Mouse (Mus musculus) embryonic facial prominence, embryonic 15.5 days (tissue): ENCODE measurements around the gene Gpam. TPM values are rescaled to one million over a fixed set of nuclear protein-coding genes. Genes with fewer than 3 reads are reported as not detected.
A peak's percentile ranks its signal among the peaks of the same experiment; 100 is the strongest.

Source experiments
- ATAC-seq: fragments of 200-750 bp; cut with Nextera tagmentation; 2 replicates; pipeline ENCODE4 v1.8.0; 2017; ENCODE audit warnings: low read depth, moderate TSS enrichment; ENCODE audit not compliant: insufficient number of reproducible peaks, low FRiP score, low TSS enrichment
- H3K27ac ChIP-seq: fragments of 300-500 bp; sonication (generic); replicated peaks from 2 replicates; pipeline ENCODE4 v1.5.1; 2015; ENCODE audit warnings: mild to moderate bottlenecking, inconsistent platforms
- H3K27me3 ChIP-seq: fragments of 300-500 bp; sonication (generic); 2 replicates; pipeline ENCODE4 v1.6.1; 2015; ENCODE audit warnings: inconsistent platforms
- H3K36me3 ChIP-seq: fragments of 300-500 bp; sonication (generic); 2 replicates; pipeline ENCODE4 v1.6.1; 2015; ENCODE audit warnings: mild to moderate bottlenecking, inconsistent platforms
- H3K4me1 ChIP-seq: fragments of 300-500 bp; sonication (generic); 2 replicates; pipeline ENCODE4 v1.6.1; 2015; ENCODE audit warnings: inconsistent platforms
- H3K4me2 ChIP-seq: fragments of 300-500 bp; sonication (generic); replicated peaks from 2 replicates; pipeline ENCODE4 v1.6.1; 2015; ENCODE audit warnings: mild to moderate bottlenecking, inconsistent platforms
- H3K4me3 ChIP-seq: fragments of 300-500 bp; sonication (generic); replicated peaks from 2 replicates; pipeline ENCODE4 v1.5.1; 2015; ENCODE audit warnings: mild to moderate bottlenecking, inconsistent platforms
- H3K9ac ChIP-seq: fragments of 300-500 bp; sonication (generic); 2 replicates; pipeline ENCODE4 v1.6.1; 2015; ENCODE audit warnings: inconsistent platforms
- H3K9me3 ChIP-seq: fragments of 300-500 bp; sonication (generic); replicated peaks from 2 replicates; pipeline ENCODE4 v1.6.1; 2016; ENCODE audit warnings: inconsistent platforms
- WGBS: fragments of 180-500 bp; shearing (Covaris S2); methylation state at CpG from one replicate; pipeline ENCODE4 v1.1.7; 2015; 5-methylcytosine and 5-hydroxymethylcytosine counted together
- polyA plus RNA-seq: library from polyadenylated mRNA; unstranded; fragments of >200 nt; fragmentation: Nextera tagmentation; extraction: Ambion mirVana; gene quantifications from 2 replicates; pipeline ENCODE4 v1.2.1, GENCODE M21; 2015

The Gpam gene
- polyA plus RNA-seq, 1 experiment from 2014 or later, result 13.7 TPM

DNA sequence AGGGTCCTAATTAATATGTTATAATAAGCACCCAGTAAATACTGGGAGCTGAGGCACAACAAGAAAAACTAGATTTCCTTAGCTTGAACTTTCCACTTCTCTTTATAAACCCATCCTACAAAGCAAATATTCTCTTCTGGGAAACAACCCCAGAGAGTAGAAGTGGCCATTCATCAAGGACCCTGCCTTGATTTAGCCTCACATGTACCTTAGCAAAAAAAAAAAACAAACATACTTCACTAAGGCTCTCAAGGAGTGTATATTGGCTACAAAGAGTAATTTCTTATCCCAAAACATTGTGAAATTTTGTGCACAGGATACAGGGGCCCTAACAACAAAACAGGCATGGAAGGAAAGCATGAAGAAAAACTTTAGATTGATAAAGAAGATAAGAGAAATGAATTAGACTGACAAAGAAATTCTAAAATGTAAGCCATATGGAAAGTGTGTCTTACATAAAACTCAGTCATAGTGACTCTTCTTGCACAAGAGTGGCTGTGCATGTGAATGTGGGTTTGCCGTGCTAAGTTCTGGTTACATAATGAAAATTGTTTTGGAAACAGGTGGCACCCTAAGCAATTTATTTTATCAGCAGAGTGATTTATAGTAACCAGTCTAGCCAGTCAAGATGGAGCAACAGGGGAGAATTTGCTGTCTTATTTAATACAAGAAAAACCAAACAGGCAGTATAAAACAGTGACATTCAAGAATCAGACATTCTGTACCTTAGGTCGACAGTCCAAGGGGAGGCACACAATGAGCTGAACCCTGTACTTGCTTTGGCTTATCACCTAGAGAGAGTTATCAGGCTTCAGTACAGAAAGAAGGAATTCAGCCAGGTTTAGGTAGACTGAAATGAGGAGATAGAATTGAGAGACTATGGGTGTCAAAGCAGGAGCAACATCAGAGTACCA, 26.6 kb downstream of the Gpam start:
- Histone ChIP-seq H3K27me3 (no peaks in the 10 kb centered on the region), H3K4me1 (peaks cover 17% of the 10 kb centered on the region), H3K9me3 (no peaks in the 10 kb centered on the region), H3K36me3 (no peaks in the 10 kb centered on the region; the same call in 1 of the 2 replicates), H3K9ac (peak overlapping the region; percentile 66; the same call in 1 of the 2 replicates), H3K4me2 (peak overlapping the region; percentile 83), H3K27ac (no peak overlapping the region), H3K4me3 (peak overlapping the region; percentile 92)
- WGBS, result 53% methylated on average over 2 of the region's 2 CpGs
- no peak for ATAC-seq

GRCm38 (mm10) chr19:55099184-55100160, 27.6 kb downstream of the Gpam start:
- under 1% methylated on average over 67 of the region's 69 CpGs for WGBS
- H3K4me1 ChIP-seq, result peaks cover 17% of the 10 kb centered on the region
- H3K9ac ChIP-seq, result peak overlapping the region; percentile 66
- H3K4me3 ChIP-seq, result peak overlapping the region; percentile 92
- H3K27ac ChIP-seq, result peak overlapping the region; percentile 79
- no peaks in the 10 kb centered on the region for H3K9me3 ChIP-seq
- peak; percentile 86 for ATAC-seq
- H3K36me3 ChIP-seq, result no peaks in the 10 kb centered on the region; the same call in 1 of the 2 replicates
- H3K4me2 ChIP-seq, result peak overlapping the region; percentile 83
- no peaks in the 10 kb centered on the region for H3K27me3 ChIP-seq

GRCm38 (mm10) chr19:55098409-55099183, 28.4 kb downstream of the Gpam start:
- peak; percentile 71 for ATAC-seq
- Histone ChIP-seq H3K4me2 (peak overlapping the region; percentile 83), H3K27me3 (no peaks in the 10 kb centered on the region), H3K27ac (peak overlapping the region; percentile 79), H3K4me3 (peak overlapping the region; percentile 92), H3K36me3 (peaks cover 4% of the 10 kb centered on the region; the same call in 1 of the 2 replicates), H3K9me3 (no peaks in the 10 kb centered on the region), H3K9ac (peak overlapping the region; percentile 66), H3K4me1 (peaks cover 17% of the 10 kb centered on the region)
- under 1% methylated on average over 30 of the region's 30 CpGs for WGBS

GRCm38 (mm10) chr19:55097396-55097967, 29.6 kb downstream of the Gpam start:
- H3K27ac ChIP-seq, result no peak overlapping the region
- peaks cover 17% of the 10 kb centered on the region for H3K4me1 ChIP-seq
- no peak overlapping the region for H3K4me3 ChIP-seq
- no peak for ATAC-seq
- WGBS, result 71% methylated on average over 9 of the region's 9 CpGs
- H3K9ac ChIP-seq, result no peak overlapping the region
- H3K4me2 ChIP-seq, result no peak overlapping the region
- no peaks in the 10 kb centered on the region for H3K9me3 ChIP-seq
- peaks cover 11% of the 10 kb centered on the region; the same call in 1 of the 2 replicates for H3K36me3 ChIP-seq
- H3K27me3 ChIP-seq, result no peaks in the 10 kb centered on the region

GRCm38 (mm10) chr19:55096666-55097065, 30.4 kb downstream of the Gpam start:
- H3K36me3 ChIP-seq, result peaks cover 11% of the 10 kb centered on the region
- no peaks in the 10 kb centered on the region for H3K9me3 ChIP-seq
- H3K4me2 ChIP-seq, result no peak overlapping the region
- ATAC-seq, result no peak
- peaks cover 17% of the 10 kb centered on the region for H3K4me1 ChIP-seq
- no peak overlapping the region for H3K4me3 ChIP-seq
- 78% methylated on average over 4 of the region's 4 CpGs for WGBS
- no peak overlapping the region for H3K27ac ChIP-seq
- H3K9ac ChIP-seq, result no peak overlapping the region
- H3K27me3 ChIP-seq, result no peaks in the 10 kb centered on the region

DNA sequence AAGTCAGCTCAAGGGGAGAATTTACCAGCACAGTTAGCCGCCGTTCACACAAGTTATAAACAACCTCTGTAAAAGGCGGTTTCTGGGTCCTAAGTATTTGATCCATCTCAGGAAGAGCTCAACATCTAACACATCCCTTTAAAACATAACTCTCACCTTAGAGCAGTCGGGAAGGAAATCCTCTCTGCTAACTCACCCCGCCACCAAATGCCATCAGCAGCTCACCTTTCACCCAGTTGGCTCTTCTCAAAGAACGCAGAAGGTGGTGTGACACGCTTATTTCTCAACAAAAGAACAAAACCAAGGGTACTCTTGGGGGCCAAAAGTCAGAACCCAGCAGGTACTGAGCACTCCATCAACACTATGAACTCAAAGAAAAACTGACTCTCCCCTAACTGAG, 31.5 kb downstream of the Gpam start:
- H3K27me3 ChIP-seq, result no peaks in the 10 kb centered on the region
- WGBS, result 89% methylated on average over 7 of the region's 7 CpGs
- H3K27ac ChIP-seq, result no peak overlapping the region
- H3K9ac ChIP-seq, result no peak overlapping the region
- H3K36me3 ChIP-seq, result peaks cover 21% of the 10 kb centered on the region
- H3K4me2 ChIP-seq, result no peak overlapping the region
- H3K4me1 ChIP-seq, result peaks cover 17% of the 10 kb centered on the region
- no peaks in the 10 kb centered on the region for H3K9me3 ChIP-seq
- ATAC-seq, result no peak
- H3K4me3 ChIP-seq, result no peak overlapping the region

DNA sequence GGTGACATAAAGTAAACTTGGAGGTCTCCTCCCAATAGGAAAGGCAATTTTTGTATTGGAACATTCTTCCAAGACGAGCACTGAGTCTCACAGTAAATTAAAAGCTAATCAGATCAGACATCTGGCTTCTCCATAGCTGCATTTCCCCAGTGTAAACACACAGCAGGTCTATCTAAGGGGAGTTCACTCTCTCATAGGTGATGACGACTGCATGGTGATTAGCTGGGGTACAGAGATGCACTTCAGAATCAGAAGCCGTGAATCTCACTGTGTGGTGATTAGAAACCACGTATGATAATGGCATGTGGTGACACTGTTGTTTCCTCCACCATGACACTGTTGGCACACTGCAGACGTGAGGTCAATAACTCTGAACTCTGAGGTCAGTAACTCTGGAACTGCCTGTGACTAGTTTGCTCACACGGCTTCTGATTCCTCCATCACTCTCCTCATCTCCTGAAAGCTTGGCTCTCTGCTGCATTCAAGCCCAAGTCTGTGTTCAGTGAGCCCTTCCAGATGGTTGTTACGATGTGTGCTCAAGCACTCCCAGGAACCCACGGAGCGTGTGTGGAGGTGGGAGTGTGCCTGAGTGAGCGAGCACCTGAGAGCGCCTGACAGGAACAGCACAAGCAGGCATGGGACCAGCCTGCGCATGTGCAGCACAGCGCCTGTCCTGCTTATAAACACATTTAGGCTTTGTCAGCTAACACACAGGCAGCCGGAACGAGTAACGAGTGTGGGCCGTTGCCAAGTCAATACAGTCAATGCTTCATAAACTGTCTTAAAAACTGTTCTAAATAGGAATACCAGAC, 35.2 kb downstream of the Gpam start:
- Histone ChIP-seq H3K4me2 (no peak overlapping the region), H3K27me3 (no peaks in the 10 kb centered on the region), H3K4me3 (no peak overlapping the region), H3K27ac (no peak overlapping the region), H3K4me1 (no peaks in the 10 kb centered on the region), H3K36me3 (peaks cover 58% of the 10 kb centered on the region), H3K9me3 (no peaks in the 10 kb centered on the region), H3K9ac (no peak overlapping the region)
- 85% methylated on average over 17 of the region's 17 CpGs for WGBS
- no peak for ATAC-seq

DNA sequence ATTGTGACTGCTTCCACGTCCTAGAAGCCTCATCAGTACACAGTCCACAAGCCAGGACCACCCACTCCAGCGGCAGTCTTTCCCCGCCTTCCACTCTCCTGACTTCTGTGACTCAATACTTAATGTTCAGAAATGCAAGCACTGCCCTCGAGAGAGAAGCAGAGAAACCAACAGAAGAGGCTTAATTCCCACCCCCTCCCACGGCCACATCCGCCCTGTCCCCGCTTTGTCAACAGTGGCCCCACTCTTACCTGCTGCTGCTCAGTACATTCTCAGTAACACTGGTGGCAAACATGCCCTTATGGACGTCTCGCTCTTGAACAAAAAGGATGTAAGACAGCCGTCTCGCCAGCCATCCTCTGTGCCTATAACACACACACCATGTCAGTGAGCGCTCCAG, 36.2 kb downstream of the Gpam start:
- no peaks in the 10 kb centered on the region for H3K27me3 ChIP-seq
- ATAC-seq, result no peak
- H3K27ac ChIP-seq, result no peak overlapping the region
- H3K36me3 ChIP-seq, result peaks cover 67% of the 10 kb centered on the region
- no peak overlapping the region for H3K4me3 ChIP-seq
- 89% methylated on average over 12 of the region's 12 CpGs for WGBS
- no peak overlapping the region for H3K4me2 ChIP-seq
- no peaks in the 10 kb centered on the region for H3K9me3 ChIP-seq
- H3K4me1 ChIP-seq, result no peaks in the 10 kb centered on the region
- H3K9ac ChIP-seq, result no peak overlapping the region

DNA sequence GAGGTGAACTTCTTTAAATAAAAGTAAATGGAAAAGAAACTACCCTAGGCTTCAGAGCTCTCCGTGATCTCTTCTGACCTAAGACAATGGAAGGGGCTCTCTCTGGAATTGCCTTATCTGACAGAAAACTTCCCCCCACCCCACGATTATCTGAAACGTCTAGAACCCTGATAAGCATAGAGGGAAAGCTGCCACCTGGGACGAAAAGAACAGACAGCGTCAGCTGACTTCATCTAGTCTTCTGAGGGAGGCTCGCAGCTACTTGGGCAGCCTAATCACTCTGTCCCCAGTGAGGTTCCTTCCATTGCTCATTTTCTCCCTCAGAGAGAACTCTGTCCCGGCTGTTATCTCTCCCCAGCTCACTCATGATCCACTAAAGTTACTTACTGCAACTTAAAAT, 36.9 kb downstream of the Gpam start:
- ATAC-seq, result no peak
- Histone ChIP-seq H3K4me2 (no peak overlapping the region), H3K27ac (no peak overlapping the region), H3K9ac (no peak overlapping the region), H3K27me3 (no peaks in the 10 kb centered on the region), H3K9me3 (no peaks in the 10 kb centered on the region), H3K4me1 (no peaks in the 10 kb centered on the region), H3K36me3 (peaks cover 75% of the 10 kb centered on the region), H3K4me3 (no peak overlapping the region)
- 84% methylated on average over 7 of the region's 7 CpGs for WGBS

GRCm38 (mm10) chr19:55087776-55088175, 39.3 kb downstream of the Gpam start:
- H3K4me1 ChIP-seq, result no peaks in the 10 kb centered on the region
- no peak for ATAC-seq
- no peaks in the 10 kb centered on the region for H3K27me3 ChIP-seq
- H3K4me3 ChIP-seq, result no peak overlapping the region
- H3K27ac ChIP-seq, result no peak overlapping the region
- no peak overlapping the region for H3K9ac ChIP-seq
- peaks cover 86% of the 10 kb centered on the region for H3K36me3 ChIP-seq
- H3K4me2 ChIP-seq, result no peak overlapping the region
- 92% methylated on average over 8 of the region's 8 CpGs for WGBS
- no peaks in the 10 kb centered on the region for H3K9me3 ChIP-seq
